Mouse (Mus musculus): ENCODE measurements around the gene Exoc8.

Gene Exoc8

GRCm38 (mm10) chr8:124909936-124910335, 12.4 kb upstream of the Exoc8 start:
- no peak for DNase-seq (ENCODE audit: low read depth, low spot score)

- no peak for DNase-seq (ENCODE audit: low read depth, low spot score)
Measured at GRCm38 (mm10) chr8:124905482-124905881, 8.0 kb upstream of the Exoc8 start.

- DNase-seq (ENCODE audit: low read depth, low spot score), result no peak
Measured at GRCm38 (mm10) chr8:124903198-124903597, 5.7 kb upstream of the Exoc8 start.

GRCm38 (mm10) chr8:124898251-124898905, 873 bp upstream of the Exoc8 start:
- DNase-seq (ENCODE audit: low read depth, low spot score), result no peak

GRCm38 (mm10) chr8:124896632-124897385, 696 bp downstream of the Exoc8 start:
- peak; percentile 49 for DNase-seq (ENCODE audit: low read depth, low spot score)

- DNase-seq (ENCODE audit: low read depth, low spot score), result peak; percentile 34
Measured at GRCm38 (mm10) chr8:124896010-124896631, 1.4 kb downstream of the Exoc8 start.

GRCm38 (mm10) chr8:124892596-124892995, 4.9 kb downstream of the Exoc8 start:
- DNase-seq (ENCODE audit: low read depth, low spot score), result no peak

GRCm38 (mm10) chr8:124888385-124888784, 9.1 kb downstream of the Exoc8 start:
- peak; percentile 65 for DNase-seq (ENCODE audit: low read depth, low spot score)

- no peak for DNase-seq (ENCODE audit: low read depth, low spot score)
Measured at GRCm38 (mm10) chr8:124878946-124879526, 18.5 kb downstream of the Exoc8 start.

- no peak for DNase-seq (ENCODE audit: low read depth, low spot score)
Measured at GRCm38 (mm10) chr8:124878141-124878540, 19.4 kb downstream of the Exoc8 start.

- no peak for DNase-seq (ENCODE audit: low read depth, low spot score)
Measured at GRCm38 (mm10) chr8:124872690-124873089, 24.8 kb downstream of the Exoc8 start.

- peak; percentile 81 for DNase-seq (ENCODE audit: low read depth, low spot score)
Measured at GRCm38 (mm10) chr8:124872081-124872480, 25.4 kb downstream of the Exoc8 start.

GRCm38 (mm10) chr8:124871474-124871873, 26.0 kb downstream of the Exoc8 start:
- DNase-seq (ENCODE audit: low read depth, low spot score), result no peak

GRCm38 (mm10) chr8:124869708-124870107, 27.8 kb downstream of the Exoc8 start:
- no peak for DNase-seq (ENCODE audit: low read depth, low spot score)

- DNase-seq (ENCODE audit: low read depth, low spot score), result no peak
Measured at GRCm38 (mm10) chr8:124867126-124867525, 30.4 kb downstream of the Exoc8 start.

GRCm38 (mm10) chr8:124866669-124867068, 30.8 kb downstream of the Exoc8 start:
- DNase-seq (ENCODE audit: low read depth, low spot score), result no peak

- DNase-seq (ENCODE audit: low read depth, low spot score), result no peak
Measured at GRCm38 (mm10) chr8:124863729-124864128, 33.8 kb downstream of the Exoc8 start.

GRCm38 (mm10) chr8:124863163-124863677, 34.3 kb downstream of the Exoc8 start:
- DNase-seq (ENCODE audit: low read depth, low spot score), result no peak

GRCm38 (mm10) chr8:124862321-124863162, 35.0 kb downstream of the Exoc8 start, which contains the start of the genes Gnpat and 2810004N23Rik:
Gnpat (plus strand) TSS chr8:124863033.
2810004N23Rik (minus strand) TSS chr8:124863120.
- peak; percentile 95 for DNase-seq (ENCODE audit: low read depth, low spot score)

GRCm38 (mm10) chr8:124860188-124860587, 37.3 kb downstream of the Exoc8 start:
- DNase-seq (ENCODE audit: low read depth, low spot score), result no peak

- DNase-seq (ENCODE audit: low read depth, low spot score), result peak; percentile 74
Measured at GRCm38 (mm10) chr8:124859466-124859865, 38.0 kb downstream of the Exoc8 start.
